Mouse (Mus musculus): Measurements from ENCODE around the gene Vmn2r27.

GRCm38 (mm10) chr6:124168499-124169257 is 63.0 kb downstream of the Vmn2r27 start:
- TF ChIP-seq MYC (IDR thresholded peaks at IDR 0.05; ENCODE audit: low read depth, low read length) (no peak), CTCF (conservative IDR thresholded peaks at IDR 0.05 in 1 of 2, IDR thresholded peaks at IDR 0.05 in 1 of 2; ENCODE audit: low read depth in 2 of 2, low read length in 2 of 2) (no peak), POLR2A (IDR thresholded peaks at IDR 0.05; ENCODE audit: low read depth, low read length) (no peak), HCFC1 (IDR thresholded peaks at IDR 0.05; ENCODE audit: low read depth, low read length) (no peak), ZMIZ1 (IDR thresholded peaks at IDR 0.05; ENCODE audit: low read depth, low read length) (no peak), MAX (IDR thresholded peaks at IDR 0.05; ENCODE audit: low read length) (no peak), TCF12 (IDR thresholded peaks at IDR 0.05; ENCODE audit: low read depth, low read length) (no peak)
